Mouse (Mus musculus): ENCODE measurements around the gene Dnajc5. TPM values are rescaled to one million over a fixed set of nuclear protein-coding genes. Genes with fewer than 3 reads are reported as not detected.

The Dnajc5 gene
- polyA plus RNA-seq, 1 experiment from 2014 or later = 69.8 TPM

- Histone ChIP-seq H3K27me3 (ENCODE audit: control insufficient read depth, insufficient read depth, low read length) (no peaks in the 10 kb centered on the region), H3K4me1 (ENCODE audit: control insufficient read depth in 2 of 2, insufficient read depth in 2 of 2, low read length in 2 of 2) (peaks cover 4 to 7% of the 10 kb centered on the region in 2 experiments; a peak in 3 of 4 replicates), H3K4me2 (ENCODE audit: low read length) (no peak overlapping the region), H3K27ac (replicated peaks in 1 of 2; ENCODE audit: control insufficient read depth in 1 of 2, insufficient read depth in 1 of 2, low read depth in 2 of 2, low read length in 2 of 2) (no peak overlapping the region), H3K4me3 (ENCODE audit: control insufficient read depth in 1 of 2, insufficient read depth in 1 of 2, low read depth in 1 of 2, low read length in 2 of 2) (no peak overlapping the region), H3K9me3 (ENCODE audit: control insufficient read depth, low read length) (no peaks in the 10 kb centered on the region), H3K36me3 (ENCODE audit: control insufficient read depth, insufficient read depth, low read length) (peaks cover 75% of the 10 kb centered on the region), H3K9ac (ENCODE audit: low read length) (no peak overlapping the region)
- ATAC-seq (ENCODE audit: insufficient number of reproducible peaks, insufficient read depth, low FRiP score, low read depth) = no peak
- WGBS = 87% methylated on average over 5 of the region's 5 CpGs
Observed at GRCm38 (mm10) chr2:181585506-181585905, 65.2 kb downstream of the Dnajc5 start.

DNA sequence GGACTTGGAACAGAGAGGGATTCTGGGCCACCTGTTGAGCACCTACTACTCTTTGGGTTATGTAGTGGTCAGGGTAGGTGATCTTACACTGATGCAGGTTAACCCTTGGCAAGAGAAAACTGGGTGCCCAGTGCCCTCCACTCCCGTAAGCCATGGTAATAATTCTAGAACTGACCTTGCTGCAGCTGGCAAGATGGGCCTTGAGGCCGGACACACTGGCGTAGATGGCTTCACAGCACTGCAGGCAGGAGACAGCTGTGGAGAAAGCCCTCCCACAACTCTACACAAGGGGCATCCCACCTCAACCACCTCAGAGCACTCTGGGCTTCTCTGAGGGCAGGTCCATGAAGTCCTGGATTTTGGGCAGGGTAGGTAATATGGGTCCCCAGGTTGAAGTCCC is 65.8 kb downstream of the Dnajc5 start:
- no peak overlapping the region for H3K4me3 ChIP-seq (ENCODE audit: control insufficient read depth in 1 of 2, insufficient read depth in 1 of 2, low read depth in 1 of 2, low read length in 2 of 2)
- H3K4me2 ChIP-seq (ENCODE audit: low read length) = no peak overlapping the region
- 97% methylated on average over 3 of the region's 3 CpGs for WGBS
- H3K27ac ChIP-seq (replicated peaks in 1 of 2; ENCODE audit: control insufficient read depth in 1 of 2, insufficient read depth in 1 of 2, low read depth in 2 of 2, low read length in 2 of 2) = no peak overlapping the region
- no peaks in the 10 kb centered on the region for H3K9me3 ChIP-seq (ENCODE audit: control insufficient read depth, low read length)
- H3K4me1 ChIP-seq (ENCODE audit: control insufficient read depth in 2 of 2, insufficient read depth in 2 of 2, low read length in 2 of 2) = peaks cover 0 to 7% of the 10 kb centered on the region in 2 experiments; a peak in 2 of 4 replicates
- H3K36me3 ChIP-seq (ENCODE audit: control insufficient read depth, insufficient read depth, low read length) = peaks cover 77% of the 10 kb centered on the region
- no peak overlapping the region for H3K9ac ChIP-seq (ENCODE audit: low read length)
- H3K27me3 ChIP-seq (ENCODE audit: control insufficient read depth, insufficient read depth, low read length) = no peaks in the 10 kb centered on the region
- ATAC-seq (ENCODE audit: insufficient number of reproducible peaks, insufficient read depth, low FRiP score, low read depth) = no peak

GRCm38 (mm10) chr2:181587796-181588195 is 67.5 kb downstream of the Dnajc5 start:
- Histone ChIP-seq H3K4me2 (ENCODE audit: low read length) (no peak overlapping the region), H3K36me3 (ENCODE audit: control insufficient read depth, insufficient read depth, low read length) (peaks cover 77% of the 10 kb centered on the region), H3K27ac (replicated peaks in 1 of 2; ENCODE audit: control insufficient read depth in 1 of 2, insufficient read depth in 1 of 2, low read depth in 2 of 2, low read length in 2 of 2) (no peak overlapping the region), H3K4me3 (ENCODE audit: control insufficient read depth in 1 of 2, insufficient read depth in 1 of 2, low read depth in 1 of 2, low read length in 2 of 2) (no peak overlapping the region), H3K4me1 (ENCODE audit: control insufficient read depth in 2 of 2, insufficient read depth in 2 of 2, low read length in 2 of 2) (peaks cover 4 to 9% of the 10 kb centered on the region in 2 experiments; a peak in 3 of 4 replicates), H3K27me3 (ENCODE audit: control insufficient read depth, insufficient read depth, low read length) (no peaks in the 10 kb centered on the region), H3K9me3 (ENCODE audit: control insufficient read depth, low read length) (no peaks in the 10 kb centered on the region), H3K9ac (ENCODE audit: low read length) (no peak overlapping the region)
- WGBS = 83% methylated on average over 6 of the region's 6 CpGs
- ATAC-seq (ENCODE audit: insufficient number of reproducible peaks, insufficient read depth, low FRiP score, low read depth) = no peak

GRCm38 (mm10) chr2:181588229-181588780 is 68.0 kb downstream of the Dnajc5 start:
- no peaks in the 10 kb centered on the region for H3K27me3 ChIP-seq (ENCODE audit: control insufficient read depth, insufficient read depth, low read length)
- H3K9ac ChIP-seq (ENCODE audit: low read length) = no peak overlapping the region
- no peak overlapping the region for H3K4me2 ChIP-seq (ENCODE audit: low read length)
- WGBS = 89% methylated on average over 11 of the region's 11 CpGs
- H3K4me3 ChIP-seq (ENCODE audit: control insufficient read depth in 1 of 2, insufficient read depth in 1 of 2, low read depth in 1 of 2, low read length in 2 of 2) = no peak overlapping the region
- peaks cover 73% of the 10 kb centered on the region for H3K36me3 ChIP-seq (ENCODE audit: control insufficient read depth, insufficient read depth, low read length)
- H3K27ac ChIP-seq (replicated peaks in 1 of 2; ENCODE audit: control insufficient read depth in 1 of 2, insufficient read depth in 1 of 2, low read depth in 2 of 2, low read length in 2 of 2) = no peak overlapping the region
- no peak for ATAC-seq (ENCODE audit: insufficient number of reproducible peaks, insufficient read depth, low FRiP score, low read depth)
- no peaks in the 10 kb centered on the region for H3K9me3 ChIP-seq (ENCODE audit: control insufficient read depth, low read length)
- peaks cover 4 to 13% of the 10 kb centered on the region in 2 experiments; a peak in 3 of 4 replicates for H3K4me1 ChIP-seq (ENCODE audit: control insufficient read depth in 2 of 2, insufficient read depth in 2 of 2, low read length in 2 of 2)

DNA sequence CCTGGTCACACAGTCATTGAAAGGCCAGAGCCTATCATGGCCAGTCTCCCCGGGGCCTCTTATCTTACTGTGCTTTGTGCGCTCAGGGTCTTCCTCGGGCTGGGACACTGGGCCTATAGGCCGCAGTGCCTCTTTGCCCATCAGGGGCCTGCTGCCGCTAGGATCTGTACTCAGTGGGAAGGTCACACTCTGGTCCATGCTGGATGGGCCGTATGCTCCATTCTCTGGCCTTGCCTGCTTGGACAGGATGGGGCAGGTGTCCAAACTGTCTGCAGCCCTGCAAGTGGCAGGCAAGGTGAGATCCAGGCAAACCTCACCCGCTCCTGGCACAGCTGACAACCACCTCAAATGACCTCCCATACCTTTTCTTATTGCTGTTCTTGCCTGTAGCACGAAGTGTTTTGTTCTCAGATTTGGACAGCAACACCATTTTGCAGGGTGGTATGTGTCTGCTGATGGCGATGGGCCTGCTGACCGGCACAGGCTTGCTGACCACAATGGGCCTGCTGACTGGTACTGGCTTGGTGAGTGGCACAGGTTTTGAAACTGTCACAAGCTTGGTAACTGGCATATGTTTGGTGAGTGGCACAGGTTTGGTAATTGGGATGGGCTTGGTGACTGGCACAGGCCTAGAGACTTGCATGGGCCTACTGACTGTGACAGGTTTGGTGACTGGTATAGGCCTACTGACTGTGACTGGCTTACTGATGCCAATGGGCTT is 68.9 kb downstream of the Dnajc5 start:
- Histone ChIP-seq H3K9me3 (ENCODE audit: control insufficient read depth, low read length) (no peaks in the 10 kb centered on the region), H3K4me3 (ENCODE audit: control insufficient read depth in 1 of 2, insufficient read depth in 1 of 2, low read depth in 1 of 2, low read length in 2 of 2) (no peak overlapping the region), H3K4me2 (ENCODE audit: low read length) (no peak overlapping the region), H3K27ac (replicated peaks in 1 of 2; ENCODE audit: control insufficient read depth in 1 of 2, insufficient read depth in 1 of 2, low read depth in 2 of 2, low read length in 2 of 2) (no peak overlapping the region), H3K36me3 (ENCODE audit: control insufficient read depth, insufficient read depth, low read length) (peaks cover 65% of the 10 kb centered on the region), H3K4me1 (ENCODE audit: control insufficient read depth in 2 of 2, insufficient read depth in 2 of 2, low read length in 2 of 2) (peaks cover 4 to 13% of the 10 kb centered on the region in 2 experiments; a peak in 3 of 4 replicates), H3K27me3 (ENCODE audit: control insufficient read depth, insufficient read depth, low read length) (no peaks in the 10 kb centered on the region), H3K9ac (ENCODE audit: low read length) (no peak overlapping the region)
- WGBS = 83% methylated on average over 10 of the region's 10 CpGs
- no peak for ATAC-seq (ENCODE audit: insufficient number of reproducible peaks, insufficient read depth, low FRiP score, low read depth)

GRCm38 (mm10) chr2:181589732-181590105 is 69.4 kb downstream of the Dnajc5 start:
- peaks cover 59% of the 10 kb centered on the region for H3K36me3 ChIP-seq (ENCODE audit: control insufficient read depth, insufficient read depth, low read length)
- H3K4me1 ChIP-seq (ENCODE audit: control insufficient read depth in 2 of 2, insufficient read depth in 2 of 2, low read length in 2 of 2) = peaks cover 4 to 13% of the 10 kb centered on the region in 2 experiments; a peak in 3 of 4 replicates
- H3K27me3 ChIP-seq (ENCODE audit: control insufficient read depth, insufficient read depth, low read length) = no peaks in the 10 kb centered on the region
- H3K4me3 ChIP-seq (ENCODE audit: control insufficient read depth in 1 of 2, insufficient read depth in 1 of 2, low read depth in 1 of 2, low read length in 2 of 2) = no peak overlapping the region
- no peaks in the 10 kb centered on the region for H3K9me3 ChIP-seq (ENCODE audit: control insufficient read depth, low read length)
- ATAC-seq (ENCODE audit: insufficient number of reproducible peaks, insufficient read depth, low FRiP score, low read depth) = no peak
- H3K27ac ChIP-seq (replicated peaks in 1 of 2; ENCODE audit: control insufficient read depth in 1 of 2, insufficient read depth in 1 of 2, low read depth in 2 of 2, low read length in 2 of 2) = no peak overlapping the region
- H3K9ac ChIP-seq (ENCODE audit: low read length) = no peak overlapping the region
- no peak overlapping the region for H3K4me2 ChIP-seq (ENCODE audit: low read length)
- 94% methylated on average over 9 of the region's 9 CpGs for WGBS

DNA sequence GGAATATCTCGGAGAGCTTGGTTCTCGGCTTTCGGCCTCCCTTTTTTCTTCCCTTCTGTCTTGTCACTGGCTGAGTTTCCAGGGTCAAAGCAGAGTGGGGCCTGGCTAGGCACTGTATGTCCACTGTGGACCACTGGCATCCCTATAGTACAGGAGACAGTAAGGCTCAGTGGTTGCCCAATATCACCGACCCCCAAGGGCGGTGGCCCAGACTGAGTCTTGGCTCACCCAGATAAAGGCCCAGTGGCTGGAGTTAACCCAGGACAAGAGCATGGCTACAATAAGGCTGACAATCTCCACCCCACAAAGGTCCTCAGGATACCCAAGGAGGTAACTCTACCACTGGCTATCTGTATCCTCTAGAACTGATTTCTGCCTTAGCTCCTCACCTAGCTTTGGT is 70.2 kb downstream of the Dnajc5 start:
- Histone ChIP-seq H3K4me3 (ENCODE audit: control insufficient read depth in 1 of 2, insufficient read depth in 1 of 2, low read depth in 1 of 2, low read length in 2 of 2) (no peak overlapping the region), H3K4me2 (ENCODE audit: low read length) (no peak overlapping the region), H3K4me1 (ENCODE audit: control insufficient read depth in 2 of 2, insufficient read depth in 2 of 2, low read length in 2 of 2) (peaks cover 4 to 13% of the 10 kb centered on the region in 2 experiments; a peak in 3 of 4 replicates), H3K9me3 (ENCODE audit: control insufficient read depth, low read length) (no peaks in the 10 kb centered on the region), H3K9ac (ENCODE audit: low read length) (no peak overlapping the region), H3K27me3 (ENCODE audit: control insufficient read depth, insufficient read depth, low read length) (no peaks in the 10 kb centered on the region), H3K27ac (replicated peaks in 1 of 2; ENCODE audit: control insufficient read depth in 1 of 2, insufficient read depth in 1 of 2, low read depth in 2 of 2, low read length in 2 of 2) (no peak overlapping the region), H3K36me3 (ENCODE audit: control insufficient read depth, insufficient read depth, low read length) (peaks cover 52% of the 10 kb centered on the region)
- 90% methylated on average over 5 of the region's 5 CpGs for WGBS
- no peak for ATAC-seq (ENCODE audit: insufficient number of reproducible peaks, insufficient read depth, low FRiP score, low read depth)
